Mouse (Mus musculus) v-Abl transformed pro-B cells (cell line): ENCODE results near the gene Emc9.

Experiments used
- in situ Hi-C, 2 experiments: fragments of 400-800 bp; cut with MboI; formaldehyde crosslinking; loops; one replicate each; pipeline ENCODE4 v1.15.1; 2025; ENCODE audit not compliant: unreplicated experiment in 2 of 2

Emc9 gene

GRCm38 (mm10) chr14:55591331-55591891, 6.3 kb upstream of the Emc9 start, which contains the start of gene Rnf31:
Gene Rnf31, plus strand, starts transcription at chr14:55591708.
- in situ Hi-C loops: no loop called here

GRCm38 (mm10) chr14:55590748-55591330, 5.7 kb upstream of the Emc9 start, which contains the start of gene Psme2:
Gene Psme2, minus strand, starts transcription at chr14:55591113.
- in situ Hi-C loops: no loop called here

- in situ Hi-C loops: loop anchor here in 1 of 2 experiments (10.0 kb wide), 1 partner anchor 95 kb away; the partner anchor contains the start of gene Carmil3
These were observed 4.8 kb upstream of the Emc9 start for GRCm38 (mm10) chr14:55589771-55590448.

GRCm38 (mm10) chr14:55589271-55589670, 4.2 kb upstream of the Emc9 start:
- in situ Hi-C loops: loop anchor here in 1 of 2 experiments (10.0 kb wide), 1 partner anchor 94 kb away; the partner anchor contains the start of gene Carmil3

- in situ Hi-C loops: loop anchor here in 1 of 2 experiments (10.0 kb wide), 1 partner anchor 91 kb away; the partner anchor contains the start of gene Carmil3
These were observed 1.0 kb upstream of the Emc9 start for GRCm38 (mm10) chr14:55586149-55586548.

- in situ Hi-C loops: loop anchor here in 1 of 2 experiments (10.0 kb wide), 1 partner anchor 91 kb away; the partner anchor contains the start of gene Carmil3
These were observed 461 bp upstream of the Emc9 start for GRCm38 (mm10) chr14:55585566-55585960.

GRCm38 (mm10) chr14:55584303-55584701, 800 bp downstream of the Emc9 start:
- in situ Hi-C loops: loop anchor here (5.0 to 10.0 kb wide), 2 partner anchors 87 to 90 kb away; partner anchors contain the start of gene Carmil3 (in 1 of the 2)

GRCm38 (mm10) chr14:55581981-55582681, 3.0 kb downstream of the Emc9 start:
- in situ Hi-C loops: loop anchor here (5.0 to 10.0 kb wide), 2 partner anchors 85 to 87 kb away; partner anchors contain the start of gene Carmil3 (in 1 of the 2)

- in situ Hi-C loops: loop anchor here (5.0 to 10.0 kb wide), 2 partner anchors 83 to 86 kb away; partner anchors contain the start of gene Carmil3 (in 1 of the 2)
These were observed 4.4 kb downstream of the Emc9 start for GRCm38 (mm10) chr14:55580731-55581130.

- in situ Hi-C loops: loop anchor here (5.0 to 10.0 kb wide), 2 partner anchors 83 to 85 kb away; partner anchors contain the start of gene Carmil3 (in 1 of the 2)
These were observed 5.3 kb downstream of the Emc9 start for GRCm38 (mm10) chr14:55579511-55580496.

- in situ Hi-C loops: no loop called here
These were observed 6.3 kb downstream of the Emc9 start for GRCm38 (mm10) chr14:55578668-55579269.

GRCm38 (mm10) chr14:55577871-55578667, 7.0 kb downstream of the Emc9 start, which contains the start of gene Psme1:
Gene Psme1, plus strand, starts transcription at chr14:55578123.
- in situ Hi-C loops: no loop called here

- in situ Hi-C loops: no loop called here
These were observed 8.7 kb downstream of the Emc9 start for GRCm38 (mm10) chr14:55576376-55576775.

GRCm38 (mm10) chr14:55575711-55576110, 9.4 kb downstream of the Emc9 start:
- in situ Hi-C loops: no loop called here

GRCm38 (mm10) chr14:55575302-55575701, 9.8 kb downstream of the Emc9 start, which contains the start of gene Fitm1:
Gene Fitm1, plus strand, starts transcription at chr14:55575617.
- in situ Hi-C loops: no loop called here

- in situ Hi-C loops: no loop called here
These were observed 13.3 kb downstream of the Emc9 start for GRCm38 (mm10) chr14:55571760-55572159.

GRCm38 (mm10) chr14:55570588-55570987, 14.5 kb downstream of the Emc9 start:
- in situ Hi-C loops: no loop called here

- in situ Hi-C loops: no loop called here
These were observed 17.6 kb downstream of the Emc9 start for GRCm38 (mm10) chr14:55567496-55567895.
